Mouse (Mus musculus): Measurements from ENCODE around the gene Sergef. TPM values are rescaled to one million over a fixed set of nuclear protein-coding genes. Genes with fewer than 3 reads are reported as not detected.

Gene Sergef
- polyA plus RNA-seq, 1 experiment from 2014 or later: 23.4 TPM

DNA sequence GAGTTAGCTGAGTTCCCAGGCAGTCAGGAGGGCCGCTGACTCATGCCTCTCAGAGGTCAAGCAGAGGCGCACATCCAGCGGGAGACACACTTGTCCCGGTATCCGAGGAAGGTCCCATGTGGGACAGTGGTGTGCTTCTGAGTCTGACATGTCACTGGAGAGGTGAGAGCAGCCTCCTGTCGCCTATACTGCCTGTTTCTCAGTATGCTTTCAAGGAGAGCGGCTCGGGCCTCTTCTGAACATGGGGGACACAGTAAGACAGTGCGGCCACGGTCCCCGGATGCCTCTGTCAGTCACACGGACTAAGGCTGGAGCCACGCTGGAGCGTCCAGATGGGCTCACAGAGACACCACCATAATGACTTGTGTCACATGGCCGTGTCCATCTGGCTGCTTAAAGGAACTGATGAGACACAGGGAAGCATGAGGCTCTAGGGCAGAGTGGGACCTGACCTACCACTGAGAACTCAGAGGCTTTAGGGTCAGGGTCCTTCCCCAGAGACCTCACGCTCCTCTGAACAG lies 221.4 kb downstream of the Sergef start:
- ATAC-seq: no peak
- no peak overlapping the region for H3K9ac ChIP-seq (ENCODE audit: low read length)
- 81% methylated on average over 16 of the region's 16 CpGs for WGBS
- no peak overlapping the region for H3K4me3 ChIP-seq (ENCODE audit: low read depth, low read length)
- no peaks in the 10 kb centered on the region for H3K27me3 ChIP-seq (replicated peaks; ENCODE audit: control insufficient read depth, insufficient read depth, low read length)
- H3K36me3 ChIP-seq (ENCODE audit: control insufficient read depth, insufficient read depth, low read length): no peaks in the 10 kb centered on the region
- H3K27ac ChIP-seq (ENCODE audit: low read depth, low read length): no peak overlapping the region
- no peaks in the 10 kb centered on the region for H3K9me3 ChIP-seq (replicated peaks; ENCODE audit: control insufficient read depth, low read length)
- DNase-seq (ENCODE audit: low spot score): no peak
- H3K4me2 ChIP-seq (ENCODE audit: low read length): no peak overlapping the region
- peaks cover 16% of the 10 kb centered on the region for H3K4me1 ChIP-seq (ENCODE audit: control insufficient read depth, insufficient read depth, low read length)

DNA sequence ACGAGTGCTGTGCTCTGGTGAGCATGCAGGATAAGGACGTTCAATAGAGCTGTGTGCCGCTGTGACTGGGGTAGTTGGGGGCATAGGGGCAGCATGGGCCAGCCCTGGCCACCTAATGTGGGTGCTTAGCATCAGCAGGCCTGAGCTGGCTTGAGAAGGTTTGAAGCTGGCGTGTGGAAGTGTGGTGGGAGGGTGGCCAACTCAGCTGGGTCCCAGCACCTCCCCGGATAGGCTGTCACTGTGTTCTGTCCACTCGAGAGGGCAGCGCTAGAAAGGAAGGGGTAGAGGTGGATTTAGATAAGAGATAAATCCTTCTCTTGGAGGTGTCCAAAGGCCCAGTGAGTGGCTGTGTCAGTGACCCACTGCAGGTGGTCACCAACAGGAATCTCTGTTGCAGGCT lies 222.1 kb downstream of the Sergef start:
- Histone ChIP-seq H3K36me3 (ENCODE audit: control insufficient read depth, insufficient read depth, low read length) (no peaks in the 10 kb centered on the region), H3K4me2 (ENCODE audit: low read length) (no peak overlapping the region), H3K4me3 (ENCODE audit: low read depth, low read length) (no peak overlapping the region), H3K9ac (ENCODE audit: low read length) (no peak overlapping the region), H3K27me3 (replicated peaks; ENCODE audit: control insufficient read depth, insufficient read depth, low read length) (no peaks in the 10 kb centered on the region), H3K27ac (ENCODE audit: low read depth, low read length) (no peak overlapping the region), H3K4me1 (ENCODE audit: control insufficient read depth, insufficient read depth, low read length) (peaks cover 12% of the 10 kb centered on the region), H3K9me3 (replicated peaks; ENCODE audit: control insufficient read depth, low read length) (no peaks in the 10 kb centered on the region)
- 75% methylated on average over 7 of the region's 7 CpGs for WGBS
- no peak for ATAC-seq
- DNase-seq (ENCODE audit: low spot score): no peak

- Histone ChIP-seq H3K4me2 (ENCODE audit: low read length) (no peak overlapping the region), H3K36me3 (ENCODE audit: control insufficient read depth, insufficient read depth, low read length) (no peaks in the 10 kb centered on the region), H3K9ac (ENCODE audit: low read length) (no peak overlapping the region), H3K27ac (ENCODE audit: low read depth, low read length) (no peak overlapping the region), H3K9me3 (replicated peaks; ENCODE audit: control insufficient read depth, low read length) (no peaks in the 10 kb centered on the region), H3K27me3 (replicated peaks; ENCODE audit: control insufficient read depth, insufficient read depth, low read length) (no peaks in the 10 kb centered on the region), H3K4me1 (ENCODE audit: control insufficient read depth, insufficient read depth, low read length) (no peaks in the 10 kb centered on the region), H3K4me3 (ENCODE audit: low read depth, low read length) (no peak overlapping the region)
- DNase-seq (ENCODE audit: low spot score): no peak
- no peak for ATAC-seq
- 79% methylated on average over 14 of the region's 14 CpGs for WGBS
Observed at GRCm38 (mm10) chr7:46415818-46416425, 223.7 kb downstream of the Sergef start.

GRCm38 (mm10) chr7:46413959-46414725 lies 225.5 kb downstream of the Sergef start:
- H3K36me3 ChIP-seq (ENCODE audit: control insufficient read depth, insufficient read depth, low read length): no peaks in the 10 kb centered on the region
- no peak overlapping the region for H3K9ac ChIP-seq (ENCODE audit: low read length)
- WGBS: 78% methylated on average over 6 of the region's 6 CpGs
- H3K27me3 ChIP-seq (replicated peaks; ENCODE audit: control insufficient read depth, insufficient read depth, low read length): no peaks in the 10 kb centered on the region
- no peak overlapping the region for H3K4me3 ChIP-seq (ENCODE audit: low read depth, low read length)
- H3K27ac ChIP-seq (ENCODE audit: low read depth, low read length): no peak overlapping the region
- DNase-seq (ENCODE audit: low spot score) (no peak), ATAC-seq (no peak)
- H3K9me3 ChIP-seq (replicated peaks; ENCODE audit: control insufficient read depth, low read length): no peaks in the 10 kb centered on the region
- no peaks in the 10 kb centered on the region for H3K4me1 ChIP-seq (ENCODE audit: control insufficient read depth, insufficient read depth, low read length)
- no peak overlapping the region for H3K4me2 ChIP-seq (ENCODE audit: low read length)

GRCm38 (mm10) chr7:46412823-46413222 lies 226.8 kb downstream of the Sergef start:
- no peak overlapping the region for H3K4me3 ChIP-seq (ENCODE audit: low read depth, low read length)
- H3K4me1 ChIP-seq (ENCODE audit: control insufficient read depth, insufficient read depth, low read length): no peaks in the 10 kb centered on the region
- H3K27me3 ChIP-seq (replicated peaks; ENCODE audit: control insufficient read depth, insufficient read depth, low read length): no peaks in the 10 kb centered on the region
- no peak overlapping the region for H3K4me2 ChIP-seq (ENCODE audit: low read length)
- WGBS: 73% methylated on average over 5 of the region's 5 CpGs
- ATAC-seq (no peak), DNase-seq (ENCODE audit: low spot score) (no peak)
- H3K36me3 ChIP-seq (ENCODE audit: control insufficient read depth, insufficient read depth, low read length): no peaks in the 10 kb centered on the region
- H3K9ac ChIP-seq (ENCODE audit: low read length): no peak overlapping the region
- H3K9me3 ChIP-seq (replicated peaks; ENCODE audit: control insufficient read depth, low read length): no peaks in the 10 kb centered on the region
- H3K27ac ChIP-seq (ENCODE audit: low read depth, low read length): no peak overlapping the region

DNA sequence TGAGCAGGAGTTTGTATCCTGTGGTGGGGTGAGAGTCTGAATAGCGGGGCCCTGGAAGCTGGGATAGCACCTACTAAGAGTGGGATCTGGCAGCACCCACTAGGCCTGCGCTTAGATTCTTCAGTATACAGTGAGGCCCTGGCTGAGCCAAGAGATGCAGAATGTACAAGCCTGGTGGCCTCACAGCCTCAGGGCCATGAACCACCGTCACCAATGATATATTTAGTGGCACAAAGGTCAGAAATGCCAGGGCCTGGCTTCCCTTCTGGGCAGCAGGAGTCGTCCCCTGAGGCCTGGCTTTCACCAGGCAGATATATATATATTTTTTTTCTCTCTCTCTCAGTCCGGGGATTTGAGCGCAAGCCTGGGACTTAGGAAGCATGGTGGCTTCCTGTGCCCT lies 228.9 kb downstream of the Sergef start:
- no peaks in the 10 kb centered on the region for H3K9me3 ChIP-seq (replicated peaks; ENCODE audit: control insufficient read depth, low read length)
- H3K9ac ChIP-seq (ENCODE audit: low read length): no peak overlapping the region
- H3K4me3 ChIP-seq (ENCODE audit: low read depth, low read length): no peak overlapping the region
- no peak overlapping the region for H3K4me2 ChIP-seq (ENCODE audit: low read length)
- H3K4me1 ChIP-seq (ENCODE audit: control insufficient read depth, insufficient read depth, low read length): no peaks in the 10 kb centered on the region
- no peak overlapping the region for H3K27ac ChIP-seq (ENCODE audit: low read depth, low read length)
- WGBS: 91% methylated on average over 6 of the region's 6 CpGs
- H3K36me3 ChIP-seq (ENCODE audit: control insufficient read depth, insufficient read depth, low read length): no peaks in the 10 kb centered on the region
- H3K27me3 ChIP-seq (replicated peaks; ENCODE audit: control insufficient read depth, insufficient read depth, low read length): no peaks in the 10 kb centered on the region
- DNase-seq (ENCODE audit: low spot score): no peak
- no peak for ATAC-seq

GRCm38 (mm10) chr7:46409204-46409789 lies 230.3 kb downstream of the Sergef start:
- Histone ChIP-seq H3K36me3 (ENCODE audit: control insufficient read depth, insufficient read depth, low read length) (0 out of 2 replicates have a peak, but pooled peaks cover 2% of the 10 kb centered on the region), H3K9ac (ENCODE audit: low read length) (no peak overlapping the region), H3K27me3 (replicated peaks; ENCODE audit: control insufficient read depth, insufficient read depth, low read length) (no peaks in the 10 kb centered on the region), H3K4me2 (ENCODE audit: low read length) (no peak overlapping the region), H3K27ac (ENCODE audit: low read depth, low read length) (no peak overlapping the region), H3K9me3 (replicated peaks; ENCODE audit: control insufficient read depth, low read length) (no peaks in the 10 kb centered on the region), H3K4me1 (ENCODE audit: control insufficient read depth, insufficient read depth, low read length) (no peaks in the 10 kb centered on the region), H3K4me3 (ENCODE audit: low read depth, low read length) (no peak overlapping the region)
- ATAC-seq (no peak), DNase-seq (ENCODE audit: low spot score) (no peak)
- 45% methylated on average over 12 of the region's 12 CpGs for WGBS

DNA sequence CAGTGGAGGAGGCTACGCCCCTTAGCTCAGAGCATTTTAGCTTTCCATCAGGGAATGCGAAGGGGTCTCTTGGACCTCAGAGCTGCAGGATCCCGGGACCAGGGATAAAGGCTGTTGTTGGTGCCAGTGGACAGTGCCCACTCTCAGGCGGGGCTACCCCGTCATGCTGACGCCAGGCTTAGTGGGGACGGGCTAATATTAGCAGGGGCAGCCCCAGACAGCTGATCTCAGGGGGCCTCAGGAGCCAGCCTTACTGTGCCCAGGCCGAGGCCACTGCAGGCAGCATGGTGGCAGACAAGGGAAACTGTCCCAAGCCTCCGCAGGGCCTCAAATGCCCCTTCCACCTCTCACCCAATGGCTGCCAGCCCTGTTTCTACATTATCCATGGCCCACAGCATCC lies 231.0 kb downstream of the Sergef start:
- Histone ChIP-seq H3K4me1 (ENCODE audit: control insufficient read depth, insufficient read depth, low read length) (no peaks in the 10 kb centered on the region), H3K27ac (ENCODE audit: low read depth, low read length) (no peak overlapping the region), H3K4me3 (ENCODE audit: low read depth, low read length) (no peak overlapping the region), H3K4me2 (ENCODE audit: low read length) (no peak overlapping the region), H3K36me3 (ENCODE audit: control insufficient read depth, insufficient read depth, low read length) (0 out of 2 replicates have a peak, but pooled peaks cover 2% of the 10 kb centered on the region), H3K9ac (ENCODE audit: low read length) (no peak overlapping the region), H3K9me3 (replicated peaks; ENCODE audit: control insufficient read depth, low read length) (no peaks in the 10 kb centered on the region), H3K27me3 (replicated peaks; ENCODE audit: control insufficient read depth, insufficient read depth, low read length) (no peaks in the 10 kb centered on the region)
- no peak for DNase-seq (ENCODE audit: low spot score)
- 84% methylated on average over 9 of the region's 9 CpGs for WGBS
- no peak for ATAC-seq

DNA sequence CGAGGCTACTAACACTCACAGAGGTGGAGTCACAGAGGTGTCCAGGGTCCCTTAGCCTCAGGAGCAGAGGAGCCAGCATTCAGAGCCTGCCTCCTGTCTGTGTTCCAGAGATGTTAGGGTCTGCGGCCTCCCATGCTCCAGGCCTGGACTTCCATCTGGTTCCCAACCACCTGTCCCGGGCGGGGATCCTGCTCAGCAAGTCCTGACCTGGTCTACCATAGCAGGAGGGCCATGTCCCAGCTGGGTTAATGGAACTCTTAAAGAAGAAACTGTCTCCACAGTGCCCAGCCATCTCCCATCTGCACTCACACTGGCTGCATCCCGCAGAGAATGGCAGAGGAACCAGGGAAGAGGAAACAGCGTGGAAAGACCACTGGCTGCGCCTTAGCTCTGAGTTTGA lies 234.9 kb downstream of the Sergef start:
- Histone ChIP-seq H3K9ac (ENCODE audit: low read length) (no peak overlapping the region), H3K4me2 (ENCODE audit: low read length) (no peak overlapping the region), H3K4me3 (ENCODE audit: low read depth, low read length) (no peak overlapping the region), H3K4me1 (ENCODE audit: control insufficient read depth, insufficient read depth, low read length) (peaks cover 6% of the 10 kb centered on the region; the same call in 1 of the 2 replicates), H3K27me3 (replicated peaks; ENCODE audit: control insufficient read depth, insufficient read depth, low read length) (no peaks in the 10 kb centered on the region), H3K27ac (ENCODE audit: low read depth, low read length) (no peak overlapping the region), H3K36me3 (ENCODE audit: control insufficient read depth, insufficient read depth, low read length) (0 out of 2 replicates have a peak, but pooled peaks cover 2% of the 10 kb centered on the region), H3K9me3 (replicated peaks; ENCODE audit: control insufficient read depth, low read length) (no peaks in the 10 kb centered on the region)
- no peak for DNase-seq (ENCODE audit: low spot score)
- WGBS: 84% methylated on average over 7 of the region's 7 CpGs
- no peak for ATAC-seq
